Mouse (Mus musculus) ES-Bruce4 (cell line): ENCODE data around the gene 4931406P16Rik.

Experiments
- CTCF ChIP-seq: IDR thresholded peaks from one replicate; pipeline ENCODE4 v1.8.1; 2011; ENCODE audit warnings: low read depth, low read length
- POLR2A ChIP-seq: IDR thresholded peaks from one replicate; pipeline ENCODE4 v1.8.1; 2011; ENCODE audit warnings: low read length; ENCODE audit not compliant: insufficient read depth

DNA sequence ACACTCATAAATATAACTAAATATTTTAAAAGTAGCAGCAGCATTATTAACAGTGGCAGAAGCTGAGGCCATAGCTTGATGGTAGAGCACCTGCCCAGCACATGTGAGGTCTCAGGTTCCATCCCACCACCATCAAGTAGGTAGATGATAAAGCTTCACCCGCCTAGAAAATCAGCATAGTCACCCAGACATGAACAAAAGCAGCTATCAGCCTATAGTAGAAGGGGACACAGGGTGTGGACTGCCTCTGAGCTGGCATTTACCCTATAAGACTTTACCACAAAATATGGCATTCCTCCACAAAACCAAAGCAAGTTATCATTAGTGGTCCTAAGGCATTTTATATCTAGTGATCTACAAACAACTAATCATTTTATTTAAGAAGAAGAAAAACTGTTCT is 10.7 kb downstream of the 4931406P16Rik start:
- TF ChIP-seq CTCF: no peak
- TF ChIP-seq POLR2A: no peak
